Mouse (Mus musculus) lung, postnatal 10 days (tissue): ENCODE results near the gene Maco1.
A peak's percentile ranks its signal among the peaks of the same experiment; 100 is the strongest.

Source experiments
- DNase-seq: peaks from one replicate; pipeline ENCODE4 v3.0.0; 2021

Gene Maco1

DNA sequence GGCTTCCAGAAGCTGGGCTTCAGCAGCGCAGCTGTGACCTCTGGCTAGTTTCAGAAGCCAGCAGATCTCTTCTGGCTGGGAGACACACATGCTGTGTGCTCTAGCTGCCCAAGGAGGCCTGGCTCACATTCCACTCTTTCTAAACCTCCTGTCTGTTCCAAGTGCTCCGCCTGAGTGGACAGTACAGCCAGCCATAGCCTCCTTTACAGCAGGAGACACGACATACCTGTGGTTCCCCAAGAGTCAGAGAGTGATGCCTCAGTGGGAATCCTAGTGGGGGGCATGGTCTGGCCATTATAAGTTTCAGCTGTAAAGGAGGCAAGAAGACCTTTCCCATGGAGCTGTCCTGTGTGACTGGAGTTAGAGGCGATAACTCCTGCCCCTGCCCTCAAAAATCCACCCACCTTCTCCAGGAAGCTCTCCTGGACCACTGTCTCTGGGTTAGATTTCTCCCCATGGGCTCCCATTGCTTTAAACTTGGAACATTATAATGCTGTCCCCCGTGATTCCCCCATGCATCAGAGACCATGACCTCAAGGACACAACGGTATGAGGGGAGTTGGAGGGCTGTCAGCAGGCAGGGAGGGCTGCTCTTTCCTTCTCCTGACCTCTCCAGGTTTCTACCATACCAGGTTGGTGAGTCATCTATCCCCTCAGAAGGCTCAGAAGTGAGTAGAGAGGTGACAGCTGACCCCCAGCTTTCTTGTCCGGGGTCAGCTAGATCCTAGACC, 83.9 kb downstream of the Maco1 start:
- DNase-seq, result no peak

DNA sequence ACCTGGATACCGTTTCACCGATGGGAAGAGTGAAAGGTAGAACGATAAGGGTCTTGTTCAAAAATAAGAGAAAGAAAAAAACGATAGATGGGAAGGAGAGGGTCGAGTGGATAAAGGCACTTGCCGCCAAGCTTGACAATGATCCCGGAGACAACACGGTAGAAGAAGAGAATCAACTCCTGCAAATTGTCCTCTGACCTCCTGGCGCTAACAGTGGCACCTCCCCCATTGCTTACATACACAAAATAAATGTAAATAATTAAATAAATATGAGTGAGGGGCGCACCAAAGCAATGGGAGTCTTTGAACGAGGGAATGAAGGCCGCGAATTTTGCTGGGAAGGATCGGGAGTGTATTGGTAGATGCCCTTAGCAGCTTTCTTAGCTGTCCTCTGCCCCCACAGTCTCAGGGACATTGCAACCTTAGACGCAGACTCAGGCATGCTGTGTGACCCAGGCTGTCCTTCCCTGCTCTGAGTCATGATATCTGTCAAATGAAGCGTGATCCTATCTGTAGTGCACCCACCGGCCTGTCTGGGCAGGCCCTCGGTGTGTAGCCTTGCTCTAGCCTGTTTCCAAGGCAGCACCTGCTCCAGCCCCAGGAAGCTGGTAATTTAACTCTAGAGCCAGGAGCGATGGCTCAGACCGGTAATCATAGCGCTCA, 84.8 kb downstream of the Maco1 start:
- DNase-seq, result no peak

DNA sequence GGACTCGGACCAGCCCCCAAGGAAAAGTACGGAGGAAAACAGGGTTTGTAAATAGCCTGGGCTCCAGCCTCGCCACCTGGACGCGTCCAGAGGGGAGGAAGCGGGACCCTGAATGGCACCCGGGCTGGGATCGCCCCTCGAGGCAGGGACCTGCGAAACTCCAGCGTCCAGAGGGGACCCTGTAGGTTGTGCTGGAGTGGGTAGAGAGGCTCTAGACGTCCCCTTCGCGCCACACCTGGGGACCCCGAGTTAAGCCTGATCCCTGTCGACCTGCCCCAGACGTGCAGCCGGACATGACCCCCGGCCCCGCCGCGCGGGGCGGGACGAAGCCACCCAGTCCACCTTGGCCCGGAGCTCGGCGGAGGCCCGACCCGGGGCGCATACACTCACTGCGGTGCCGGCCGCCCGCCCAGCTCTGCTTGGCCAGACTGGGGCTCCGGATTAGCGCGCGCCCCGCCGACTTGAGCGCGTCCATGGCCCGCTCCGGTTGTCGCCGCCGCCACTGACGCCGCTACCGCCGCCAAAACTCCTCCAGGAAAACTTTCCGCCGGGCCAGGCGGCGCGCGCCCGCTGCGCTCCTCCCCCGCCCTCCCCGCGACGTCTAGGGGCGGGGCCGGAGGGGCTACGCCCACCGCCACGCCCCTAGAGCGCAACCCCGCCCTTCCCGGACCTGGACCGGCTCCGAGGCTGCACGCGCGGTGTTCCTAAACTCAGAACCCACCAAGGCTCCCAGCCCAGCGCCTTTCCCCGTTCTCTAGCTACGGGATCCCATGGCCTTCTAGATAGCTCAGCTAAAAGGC, 85.5 kb downstream of the Maco1 start, which contains the start of gene Ldlrap1:
Ldlrap1 (minus strand) TSS at position 599 of the 800 bp plus-strand sequence.
- peak; percentile 83 for DNase-seq

DNA sequence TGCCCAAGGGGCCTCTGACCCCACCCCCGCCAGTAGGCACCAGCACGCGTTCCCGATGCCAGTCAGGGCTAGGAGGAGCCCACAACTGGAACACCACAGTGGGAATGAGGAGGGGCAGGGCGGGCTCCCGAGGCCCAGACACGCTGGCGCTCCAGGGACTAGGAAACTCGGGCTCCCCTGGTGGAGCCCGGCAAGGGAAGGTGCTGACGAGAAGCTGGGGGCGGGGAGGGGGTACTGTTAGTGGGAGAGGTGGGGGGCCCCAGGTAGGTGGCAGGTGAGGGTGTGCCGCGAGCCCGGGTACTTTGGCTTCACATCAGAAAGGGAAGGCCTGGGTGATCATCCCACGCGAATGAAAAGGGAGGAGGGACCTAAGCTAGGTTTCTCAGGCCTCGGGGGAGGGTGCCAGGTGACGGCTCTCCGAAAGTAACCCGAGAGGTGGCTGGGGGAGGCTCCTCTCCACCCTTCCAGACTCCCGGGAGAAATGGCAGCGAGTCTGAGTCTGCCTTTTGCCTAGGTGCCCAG, 86.2 kb downstream of the Maco1 start:
- DNase-seq, result peak; percentile 78

DNA sequence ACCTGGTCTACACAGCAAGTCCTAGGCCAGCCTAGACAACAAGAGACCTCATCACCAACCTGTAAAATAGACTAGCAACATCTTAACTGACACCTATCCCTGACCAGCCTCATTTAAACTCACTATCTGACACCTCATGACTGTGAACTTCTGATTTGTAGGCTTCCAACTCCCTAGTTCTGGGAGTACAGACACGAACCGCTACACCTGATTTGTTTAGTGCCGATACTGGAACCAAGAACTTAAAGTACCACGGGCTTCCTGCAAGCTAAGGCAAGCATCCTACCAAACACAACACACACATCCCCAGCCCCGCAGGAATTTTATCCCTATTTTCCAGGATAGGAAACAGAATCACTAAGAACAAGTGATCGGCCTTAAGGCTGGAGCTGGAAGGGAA, 86.9 kb downstream of the Maco1 start:
- DNase-seq, result no peak

DNA sequence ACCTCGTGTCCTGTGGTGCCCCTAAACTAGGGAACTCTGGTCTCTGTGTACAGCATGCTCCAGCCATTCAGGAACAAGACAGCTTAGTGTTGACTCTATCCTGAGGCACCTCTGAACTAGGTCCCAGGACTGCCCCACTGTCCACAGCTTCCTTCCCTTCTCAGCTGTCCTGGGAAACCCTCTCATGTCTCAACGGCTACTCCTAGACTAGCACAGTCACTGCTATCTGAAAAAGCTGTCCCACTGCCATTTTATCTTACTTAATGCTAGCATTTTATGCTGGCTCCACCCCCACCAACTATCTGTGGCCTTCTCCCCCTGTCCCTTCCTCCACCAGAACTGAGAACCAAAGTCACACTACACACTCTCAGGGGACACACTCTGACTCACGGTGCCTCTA, 88.8 kb downstream of the Maco1 start:
- no peak for DNase-seq

DNA sequence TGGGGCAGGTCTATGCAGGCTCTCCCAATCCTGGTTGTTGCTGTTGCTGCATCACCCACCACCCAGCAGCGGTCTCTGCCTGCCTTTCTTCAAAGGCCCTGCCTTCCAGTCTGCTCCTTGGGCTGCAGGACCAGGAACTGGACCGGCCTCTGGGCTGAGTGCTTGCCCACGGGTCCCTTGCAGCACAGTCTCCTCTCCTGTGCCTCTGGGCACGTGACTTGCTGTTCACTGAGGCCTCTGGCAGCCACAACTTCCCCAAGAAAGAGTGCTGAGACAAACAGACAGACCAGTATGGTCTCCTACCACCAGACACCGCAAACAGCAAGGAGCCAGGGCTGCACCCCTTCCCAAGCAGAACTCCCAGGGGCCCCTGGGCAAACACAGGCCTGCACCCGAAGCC, 90.8 kb downstream of the Maco1 start:
- DNase-seq, result no peak

DNA sequence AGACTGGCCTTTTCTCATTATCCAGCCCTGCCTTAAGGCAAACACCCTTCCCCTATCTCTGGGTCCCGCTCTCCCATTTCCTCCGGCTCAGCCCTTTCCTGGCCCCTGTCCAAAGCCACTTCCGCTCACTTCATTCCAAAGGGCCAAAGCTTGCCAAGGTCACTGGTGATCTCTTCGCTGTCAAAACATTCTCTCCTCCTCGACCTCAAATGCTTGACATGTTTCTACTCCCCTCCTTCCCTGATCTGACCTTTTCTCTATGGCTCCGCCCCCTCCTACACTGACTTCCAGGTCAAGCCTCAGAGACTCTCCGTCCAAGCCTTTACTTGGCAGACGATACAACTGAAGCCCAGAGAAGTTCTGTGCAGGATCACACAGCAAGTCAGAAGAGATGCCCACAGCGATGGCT, 92.3 kb downstream of the Maco1 start:
- peak; percentile 95 for DNase-seq

DNA sequence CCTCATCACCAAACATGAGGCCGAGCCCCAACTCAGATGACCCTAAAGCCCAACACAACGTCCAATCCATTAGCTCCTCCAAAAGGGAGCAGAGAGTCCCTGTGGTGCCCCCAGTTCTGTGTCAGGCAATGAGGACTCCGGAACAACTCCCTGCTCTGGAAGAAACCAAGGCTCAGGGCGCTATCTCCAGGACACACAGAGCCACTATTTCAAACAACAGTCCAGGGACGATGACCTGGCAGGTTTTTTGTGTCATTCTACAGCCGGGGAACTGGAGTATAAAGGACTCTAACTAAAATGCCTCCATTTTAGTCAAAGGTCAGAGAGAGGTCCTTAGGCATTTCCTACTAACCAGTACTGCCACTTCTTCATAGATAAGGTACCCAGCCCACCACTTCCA, 92.9 kb downstream of the Maco1 start:
- no peak for DNase-seq

DNA sequence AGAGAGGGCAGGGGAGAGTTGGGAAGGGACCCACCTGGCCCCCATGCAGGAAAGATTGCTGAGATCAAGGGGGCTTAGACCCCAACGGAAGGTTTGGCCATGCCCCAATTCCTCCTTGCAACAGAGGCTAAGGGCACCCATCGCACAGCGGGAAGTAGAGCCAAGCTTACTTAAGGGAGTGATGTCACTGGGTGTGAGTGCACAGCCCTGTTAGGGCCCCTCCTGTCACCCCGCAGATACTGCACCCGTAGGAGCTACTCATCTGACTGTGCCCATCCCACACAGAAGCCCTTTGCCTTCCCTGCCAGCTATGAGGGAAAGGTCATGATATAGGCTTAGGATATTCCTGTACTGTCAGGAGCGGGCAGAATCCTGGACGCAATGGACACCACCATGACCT, 93.6 kb downstream of the Maco1 start:
- no peak for DNase-seq

DNA sequence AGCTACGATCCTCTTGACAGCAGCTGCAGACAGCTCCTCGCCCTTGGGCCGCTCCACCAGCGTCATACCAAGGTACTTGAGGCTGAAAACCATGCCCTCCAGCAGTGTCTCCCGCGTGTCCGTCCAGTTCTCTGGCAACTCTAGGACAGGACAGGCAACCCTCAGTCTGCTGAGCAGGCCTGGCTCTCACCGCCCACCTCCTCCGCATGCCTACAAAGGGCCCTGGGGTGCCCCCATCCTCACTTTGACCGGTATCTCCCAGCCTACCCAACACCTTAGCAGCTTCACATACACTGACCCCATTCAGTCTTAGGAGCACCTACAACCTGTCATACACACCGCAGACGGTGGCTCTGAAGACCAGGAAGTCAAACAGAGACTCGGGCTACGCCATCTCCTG, 94.2 kb downstream of the Maco1 start:
- no peak for DNase-seq

DNA sequence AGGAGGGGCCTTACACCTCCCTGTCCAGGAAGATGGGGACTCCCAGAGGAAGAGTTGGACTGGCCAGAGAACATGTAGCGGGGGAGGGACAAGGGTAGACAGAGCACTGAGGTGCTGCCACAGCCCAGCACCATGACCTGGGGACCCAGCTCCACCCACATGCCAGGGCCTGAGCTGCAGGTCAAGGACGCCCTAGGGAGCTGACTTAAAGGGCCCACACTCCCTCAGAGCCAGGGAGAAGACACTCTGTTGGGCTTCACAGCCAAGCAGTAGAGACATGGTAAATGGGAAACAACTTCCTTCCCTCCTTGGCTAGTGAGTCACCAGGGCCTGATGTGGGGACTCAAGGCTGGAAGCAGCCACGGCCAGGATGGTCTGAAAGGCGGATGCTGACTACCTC, 94.8 kb downstream of the Maco1 start:
- DNase-seq, result no peak

DNA sequence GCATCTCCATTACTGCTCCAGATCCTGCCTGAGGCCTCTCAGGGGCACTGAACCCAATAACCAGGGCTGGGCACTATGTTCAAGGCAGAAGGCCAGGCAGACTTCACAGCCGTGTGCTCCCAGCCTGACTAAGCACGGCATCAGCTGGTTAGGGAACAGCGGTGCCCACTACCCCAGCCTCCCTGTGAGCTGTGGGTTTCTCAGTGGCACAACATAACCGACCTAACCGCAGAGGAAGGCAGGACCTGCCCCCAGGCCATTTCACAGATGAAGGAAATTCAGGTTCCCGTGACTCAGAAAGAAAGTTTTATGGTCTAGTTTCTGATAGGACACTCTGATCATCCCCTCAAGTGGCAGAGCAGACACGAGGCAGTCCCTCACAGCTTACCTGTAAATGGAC, 96.2 kb downstream of the Maco1 start:
- no peak for DNase-seq

DNA sequence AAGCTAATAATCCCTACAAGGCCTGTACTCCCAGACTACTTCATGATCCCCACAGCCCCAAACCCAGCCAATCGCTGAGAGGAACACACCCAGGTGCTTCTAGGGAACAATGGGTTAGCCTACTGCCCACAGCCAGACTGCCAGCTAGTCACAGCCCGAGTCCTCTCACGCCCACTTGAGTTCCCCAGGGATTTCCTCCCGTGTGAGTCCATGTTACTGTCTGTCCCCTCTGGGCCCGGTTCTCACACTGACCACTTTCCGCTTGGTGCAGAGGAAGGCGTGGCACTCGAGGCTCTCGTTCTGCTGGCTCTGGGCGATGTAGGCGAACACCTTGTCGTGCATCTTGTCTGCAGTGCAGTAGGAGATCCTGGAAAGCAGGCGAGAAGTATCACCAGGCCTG, 98.2 kb downstream of the Maco1 start:
- DNase-seq, result no peak

DNA sequence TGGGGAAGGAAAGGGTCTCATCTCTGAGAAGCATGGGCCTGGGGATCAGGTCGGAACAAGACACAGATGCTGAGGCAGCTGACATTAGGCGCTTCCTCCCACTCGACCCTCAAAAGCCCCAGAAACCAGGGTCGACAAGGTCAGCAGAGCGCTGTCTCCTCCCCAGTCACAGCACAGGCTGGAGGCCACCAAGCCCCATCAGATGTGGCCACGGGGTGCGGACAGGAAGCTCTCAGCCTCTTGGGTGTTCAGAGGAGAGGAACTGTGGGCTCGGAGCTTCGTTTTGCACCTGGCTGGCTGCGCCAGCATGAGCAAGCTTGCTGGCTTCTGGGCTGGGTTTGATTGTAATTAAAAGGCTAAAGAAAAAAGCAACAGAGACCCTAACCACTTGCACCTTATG, 98.8 kb downstream of the Maco1 start:
- DNase-seq, result no peak

DNA sequence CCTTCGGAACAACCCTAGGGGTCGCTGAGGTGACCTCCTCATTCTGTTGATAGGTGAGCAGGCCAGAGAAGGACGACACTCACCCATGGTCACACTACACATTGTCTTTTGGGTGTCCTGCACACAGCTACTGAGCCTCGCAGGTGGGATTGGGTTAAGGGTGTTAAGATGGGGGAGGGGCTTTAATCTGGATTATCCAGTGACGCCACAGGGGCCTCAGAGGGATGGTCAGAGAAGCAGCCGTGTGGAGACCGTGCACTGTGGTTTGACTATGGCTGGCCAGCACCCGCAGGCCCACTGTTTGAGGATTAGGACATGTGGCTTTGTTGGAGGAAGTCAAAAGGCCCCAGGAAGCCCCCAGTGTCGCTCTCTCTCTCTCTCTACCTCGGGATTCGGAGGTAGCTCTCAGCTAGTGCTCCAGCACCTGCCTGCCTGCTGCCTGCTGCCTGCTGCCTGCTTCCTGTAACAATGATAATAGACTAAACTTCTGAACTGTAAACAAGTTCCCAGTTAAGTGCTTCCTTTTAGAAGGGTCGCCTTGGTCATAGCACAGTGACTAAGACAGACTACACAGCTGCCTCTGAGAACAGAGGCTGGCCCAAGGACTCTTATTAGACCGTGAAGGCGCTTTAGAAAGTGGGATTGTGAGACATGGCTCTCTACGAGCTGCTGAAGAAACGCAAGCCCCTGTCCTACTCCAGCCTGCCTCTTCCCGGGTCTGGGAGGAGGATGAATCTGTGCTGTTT, 99.5 kb downstream of the Maco1 start:
- DNase-seq, result peak; percentile 51

DNA sequence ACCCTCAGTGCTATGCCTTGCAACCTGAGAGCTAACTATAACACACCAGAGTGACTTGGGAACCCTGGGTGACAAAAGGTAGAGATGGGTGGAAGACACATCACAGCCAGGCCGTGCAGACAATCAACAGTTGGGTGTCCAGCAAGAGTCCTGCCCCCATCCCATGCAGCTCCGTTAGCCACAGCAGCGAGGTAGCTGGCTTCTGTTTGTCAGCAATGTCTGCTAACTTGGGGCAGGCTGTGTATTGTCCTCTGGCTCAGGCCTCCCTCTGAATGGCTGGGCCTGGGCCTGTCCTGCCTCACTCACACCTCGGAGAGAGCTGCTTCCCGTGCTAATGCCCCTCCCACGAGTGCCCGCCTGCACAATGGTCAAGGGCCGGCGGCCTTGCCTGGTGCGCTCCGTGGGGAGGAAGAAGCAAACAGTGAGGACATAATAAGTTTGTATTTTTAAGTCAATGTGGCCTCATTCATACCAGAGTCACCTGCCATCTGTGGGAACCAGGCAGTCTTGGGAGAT, 100.2 kb downstream of the Maco1 start:
- peak; percentile 73 for DNase-seq
